Mouse (Mus musculus) intestine, postnatal 0 days (tissue): ENCODE measurements around the gene Cep95. TPM values are rescaled to one million over a fixed set of nuclear protein-coding genes. Genes with fewer than 3 reads are reported as not detected.

ENCODE experiments used
- ATAC-seq: fragments of 200-750 bp; cut with Nextera tagmentation; 2 replicates; pipeline ENCODE4 v1.8.0; 2017; ENCODE audit warnings: mild to moderate bottlenecking, moderate TSS enrichment, moderate library complexity
- H3K27ac ChIP-seq: fragments of 300-500 bp; sonication (generic); 2 replicates; pipeline ENCODE4 v1.5.1; 2014; ENCODE audit warnings: mild to moderate bottlenecking, low read depth, low read length, moderate library complexity
- H3K27me3 ChIP-seq: fragments of 300-500 bp; sonication (generic); replicated peaks from 2 replicates; pipeline ENCODE4 v1.6.1; 2014; ENCODE audit warnings: low read length, mixed read lengths; ENCODE audit not compliant: control insufficient read depth, insufficient read depth
- H3K36me3 ChIP-seq: fragments of 300-500 bp; sonication (generic); 2 replicates; pipeline ENCODE4 v1.6.1; 2014; ENCODE audit warnings: mild to moderate bottlenecking, moderate library complexity; ENCODE audit not compliant: control insufficient read depth, insufficient read depth
- H3K4me1 ChIP-seq: fragments of 300-500 bp; sonication (generic); replicated peaks from 2 replicates; pipeline ENCODE4 v1.6.1; 2014; ENCODE audit warnings: antibody characterized with exemption, low read length, mixed read lengths; ENCODE audit not compliant: control insufficient read depth, insufficient read depth
- H3K4me2 ChIP-seq: fragments of 300-500 bp; sonication (generic); replicated peaks from 2 replicates; pipeline ENCODE4 v1.6.1; 2014; ENCODE audit warnings: low read depth, mild to moderate bottlenecking, moderate library complexity
- H3K4me3 ChIP-seq: fragments of 300-500 bp; sonication (generic); 2 replicates; pipeline ENCODE4 v1.5.1; 2014; ENCODE audit warnings: low read depth, low read length
- H3K9ac ChIP-seq: fragments of 300-500 bp; sonication (generic); 2 replicates; pipeline ENCODE4 v1.6.1; 2014; ENCODE audit warnings: mild to moderate bottlenecking, low read depth, low read length
- H3K9me3 ChIP-seq: fragments of 300-500 bp; sonication (generic); 2 replicates; pipeline ENCODE4 v1.6.1; 2016; ENCODE audit warnings: mixed run types; ENCODE audit not compliant: control insufficient read depth
- CTCF ChIP-seq: sonication (generic); IDR thresholded peaks from 2 replicates; pipeline ENCODE4 v1.5.1; 2016; ENCODE audit warnings: low read depth, mild to moderate bottlenecking, control low read depth, antibody characterized with exemption, moderate library complexity
- WGBS: fragments of 180-500 bp; shearing (Covaris S2); extraction: QIAGEN DNeasy Blood & Tissue Kit; methylation state at CpG from one replicate; pipeline ENCODE4 v1.1.7; 2014; 5-methylcytosine and 5-hydroxymethylcytosine counted together
- microRNA-seq: library from miRNA; unstranded; fragments of <30 nt; microRNA quantifications from one replicate; pipeline ENCODE4, GENCODE M21; 2016
- polyA plus RNA-seq: library from polyadenylated mRNA; unstranded; fragments of >200 nt; fragmentation: Nextera tagmentation; extraction: Ambion mirVana; gene quantifications from 2 replicates; pipeline ENCODE4 v1.2.1, GENCODE M21; 2015

Gene Cep95
- polyA plus RNA-seq, 1 experiment from 2014 or later, result 5.3 TPM

DNA sequence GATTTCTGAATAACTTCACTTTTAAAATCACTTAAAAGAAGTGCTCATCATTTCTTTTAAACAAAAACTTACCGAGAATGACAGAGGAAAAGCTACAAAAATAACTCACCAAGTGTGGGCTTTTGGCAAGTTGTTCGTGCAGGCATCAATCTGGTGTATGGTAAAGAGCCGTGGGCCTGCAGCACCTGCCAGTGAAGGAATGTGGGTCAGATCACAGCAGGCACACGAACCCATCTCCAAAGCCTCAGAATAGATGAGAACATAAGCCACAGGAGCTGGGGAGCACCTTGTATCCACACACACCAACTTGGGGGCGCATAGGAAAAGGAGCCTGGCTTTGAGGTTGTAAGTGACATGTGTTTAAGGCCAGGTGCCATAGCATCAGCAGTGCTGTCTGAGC lies 33.9 kb downstream of the Cep95 start:
- no peak overlapping the region for H3K4me2 ChIP-seq
- H3K9me3 ChIP-seq, result no peaks in the 10 kb centered on the region
- H3K4me1 ChIP-seq, result no peaks in the 10 kb centered on the region
- H3K9ac ChIP-seq, result no peak overlapping the region
- TF ChIP-seq CTCF, result no peak
- H3K27ac ChIP-seq, result no peak overlapping the region
- H3K4me3 ChIP-seq, result no peak overlapping the region
- peaks cover 63% of the 10 kb centered on the region for H3K36me3 ChIP-seq
- 86% methylated on average over 5 of the region's 5 CpGs for WGBS
- H3K27me3 ChIP-seq, result no peaks in the 10 kb centered on the region
- ATAC-seq, result no peak

- Histone ChIP-seq H3K4me3 (no peak overlapping the region), H3K4me2 (no peak overlapping the region), H3K27ac (no peak overlapping the region), H3K9me3 (no peaks in the 10 kb centered on the region), H3K27me3 (no peaks in the 10 kb centered on the region), H3K4me1 (no peaks in the 10 kb centered on the region), H3K36me3 (peaks cover 57% of the 10 kb centered on the region), H3K9ac (no peak overlapping the region)
- 92% methylated on average over 8 of the region's 8 CpGs for WGBS
- no peak for ATAC-seq
- no peak for TF ChIP-seq CTCF
Observed at GRCm38 (mm10) chr11:106823741-106824140, 34.7 kb downstream of the Cep95 start.

DNA sequence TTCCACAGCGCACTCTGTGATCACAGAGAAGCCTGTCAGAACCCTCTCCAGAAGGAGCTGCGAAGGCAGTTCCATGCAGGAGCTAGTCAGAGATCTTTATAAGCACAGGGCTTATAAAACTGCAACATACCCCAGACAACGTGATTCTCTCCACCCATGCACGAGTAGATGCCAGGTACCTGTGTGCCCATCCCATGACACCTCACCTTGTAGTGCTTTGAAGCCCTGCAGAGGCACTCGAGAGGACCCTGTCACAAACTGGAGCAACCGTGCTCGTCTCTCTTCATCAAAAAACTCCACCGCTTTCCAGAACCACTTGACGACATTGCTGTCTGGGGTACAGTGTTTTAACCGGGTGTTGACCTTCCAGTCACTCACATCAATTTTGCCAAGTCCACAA lies 35.4 kb downstream of the Cep95 start:
- H3K27ac ChIP-seq, result no peak overlapping the region
- no peak overlapping the region for H3K4me2 ChIP-seq
- H3K9me3 ChIP-seq, result no peaks in the 10 kb centered on the region
- peaks cover 52% of the 10 kb centered on the region for H3K36me3 ChIP-seq
- no peak for TF ChIP-seq CTCF
- H3K27me3 ChIP-seq, result no peaks in the 10 kb centered on the region
- no peak for ATAC-seq
- H3K4me3 ChIP-seq, result no peak overlapping the region
- 90% methylated on average over 10 of the region's 10 CpGs for WGBS
- no peaks in the 10 kb centered on the region for H3K4me1 ChIP-seq
- no peak overlapping the region for H3K9ac ChIP-seq

- H3K9me3 ChIP-seq, result no peaks in the 10 kb centered on the region
- H3K4me1 ChIP-seq, result no peaks in the 10 kb centered on the region
- H3K9ac ChIP-seq, result no peak overlapping the region
- TF ChIP-seq CTCF, result no peak
- no peaks in the 10 kb centered on the region for H3K27me3 ChIP-seq
- H3K36me3 ChIP-seq, result peaks cover 52% of the 10 kb centered on the region
- H3K27ac ChIP-seq, result no peak overlapping the region; the same call in none of the 2 replicates
- H3K4me2 ChIP-seq, result no peak overlapping the region
- peak; percentile 70 for ATAC-seq
- H3K4me3 ChIP-seq, result no peak overlapping the region
- 56% methylated on average over 7 of the region's 7 CpGs for WGBS
Observed at GRCm38 (mm10) chr11:106828079-106828478, 39.0 kb downstream of the Cep95 start.

GRCm38 (mm10) chr11:106842002-106842401 lies 53.0 kb downstream of the Cep95 start:
- no peak for ATAC-seq
- no peak overlapping the region for H3K9ac ChIP-seq
- H3K4me3 ChIP-seq, result no peak overlapping the region
- no peaks in the 10 kb centered on the region for H3K27me3 ChIP-seq
- no peaks in the 10 kb centered on the region for H3K9me3 ChIP-seq
- TF ChIP-seq CTCF, result no peak
- WGBS, result 81% methylated on average over 3 of the region's 3 CpGs
- peaks cover 33% of the 10 kb centered on the region for H3K36me3 ChIP-seq
- no peak overlapping the region for H3K27ac ChIP-seq
- no peak overlapping the region for H3K4me2 ChIP-seq
- H3K4me1 ChIP-seq, result no peaks in the 10 kb centered on the region

DNA sequence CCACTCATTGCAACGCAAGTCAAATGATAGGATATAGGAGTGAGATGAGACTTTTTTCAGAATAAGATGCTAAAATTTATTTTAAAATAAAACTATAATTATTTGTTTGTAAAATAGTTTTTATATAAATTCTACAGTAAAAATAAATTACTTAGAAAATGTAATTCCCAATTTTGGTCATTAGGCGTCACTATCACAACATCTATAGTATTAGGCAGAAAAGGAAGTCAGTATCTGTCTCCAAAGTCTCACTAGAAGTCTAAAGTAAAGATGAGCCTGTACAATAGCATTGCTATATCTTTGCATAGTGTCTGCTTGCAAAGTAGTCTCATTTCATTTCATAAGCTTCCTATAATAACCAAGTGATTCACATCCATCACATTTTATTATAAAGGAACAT lies 62.4 kb downstream of the Cep95 start:
- ATAC-seq, result no peak
- Histone ChIP-seq H3K27me3 (no peaks in the 10 kb centered on the region), H3K4me1 (no peaks in the 10 kb centered on the region), H3K4me3 (no peak overlapping the region), H3K9ac (no peak overlapping the region), H3K9me3 (no peaks in the 10 kb centered on the region), H3K36me3 (peaks cover 48% of the 10 kb centered on the region), H3K27ac (no peak overlapping the region), H3K4me2 (no peak overlapping the region)
- 54% methylated on average over 2 of the region's 2 CpGs for WGBS
- TF ChIP-seq CTCF, result peak; percentile 61

Small RNA genes lying within 50 kb of the gene (microRNA-seq; reads per million reads assigned to microRNA genes)
- gene Gm25994, result not detected
- gene Mir3064, result 3.0 reads per million, percentile 4 among the genes with 10 or more reads in this experiment

Other genes with a start within 250 kb of the Cep95 start
- gene Tex2, start 175.8 kb upstream of the Cep95 start, polyA plus RNA-seq, result 17.1 and 19.3 TPM in 2 replicates
- 25.9 and 26.1 TPM in 2 replicates for gene Pecam1, start 38.6 kb upstream of the Cep95 start, polyA plus RNA-seq
- gene Milr1, start 38.0 kb upstream of the Cep95 start, polyA plus RNA-seq, result 1.3 and 1.9 TPM in 2 replicates
- gene Polg2, start 9.7 kb upstream of the Cep95 start, polyA plus RNA-seq, result 12.9 and 13.3 TPM in 2 replicates
- 163 and 183 TPM in 2 replicates for gene Ddx5, start 67 bp upstream of the Cep95 start, polyA plus RNA-seq
- gene Smurf2, start 131.5 kb downstream of the Cep95 start, polyA plus RNA-seq, result 8.0 and 8.9 TPM in 2 replicates
- gene Kpna2, start 210.3 kb downstream of the Cep95 start, polyA plus RNA-seq, result 80.6 and 100 TPM in 2 replicates
- 9.6 and 9.9 TPM in 2 replicates for gene 1810010H24Rik, start 236.4 kb downstream of the Cep95 start, polyA plus RNA-seq